Mouse (Mus musculus) lung, postnatal 4 days (tissue): ENCODE data around the gene Cldn20.
A peak's percentile ranks its signal among the peaks of the same experiment; 100 is the strongest.

ENCODE experiments used
- DNase-seq, 2 experiments: peaks; one replicate each; pipeline ENCODE4 v3.0.0; 2021

The Cldn20 gene

DNA sequence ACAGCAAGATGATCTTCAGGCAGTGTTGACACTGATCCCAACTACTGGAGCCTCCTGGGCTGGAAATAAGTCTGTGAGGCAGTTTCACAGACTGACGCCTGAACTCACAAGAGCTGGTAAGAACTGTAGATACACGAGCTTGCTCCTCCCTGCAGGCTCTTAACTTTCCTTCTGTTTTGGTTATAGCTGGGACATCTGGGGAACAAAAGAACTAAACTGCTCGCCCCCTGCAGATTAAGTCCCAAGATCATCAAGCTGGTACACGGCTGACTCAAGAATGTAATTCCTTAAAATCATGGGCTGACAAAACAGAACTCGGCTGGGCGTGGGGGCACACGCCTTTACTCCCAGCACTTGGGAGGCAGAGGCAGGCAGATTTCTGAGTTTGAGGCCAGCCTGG is 1.8 kb upstream of the Cldn20 start:
- DNase-seq = no peak

DNA sequence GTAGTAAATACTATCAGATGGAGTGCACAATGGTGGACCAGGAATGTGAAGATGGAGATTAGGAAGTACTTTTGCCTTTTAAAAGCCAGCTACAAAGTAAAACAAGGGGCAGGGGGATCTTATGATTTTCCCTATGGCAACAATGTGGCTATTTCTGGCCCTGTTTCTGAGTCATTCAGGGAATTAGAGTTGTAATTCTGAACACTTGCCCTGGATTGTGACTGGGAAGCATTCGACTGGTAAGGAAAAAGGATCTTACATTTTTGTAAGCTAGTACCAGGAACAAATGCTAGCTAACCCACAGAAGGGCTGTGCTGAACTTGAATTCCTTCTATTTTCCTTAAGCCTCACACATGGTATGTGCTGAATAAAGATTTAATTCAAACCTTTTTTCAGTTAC is 713 bp upstream of the Cldn20 start:
- DNase-seq = no peak

DNA sequence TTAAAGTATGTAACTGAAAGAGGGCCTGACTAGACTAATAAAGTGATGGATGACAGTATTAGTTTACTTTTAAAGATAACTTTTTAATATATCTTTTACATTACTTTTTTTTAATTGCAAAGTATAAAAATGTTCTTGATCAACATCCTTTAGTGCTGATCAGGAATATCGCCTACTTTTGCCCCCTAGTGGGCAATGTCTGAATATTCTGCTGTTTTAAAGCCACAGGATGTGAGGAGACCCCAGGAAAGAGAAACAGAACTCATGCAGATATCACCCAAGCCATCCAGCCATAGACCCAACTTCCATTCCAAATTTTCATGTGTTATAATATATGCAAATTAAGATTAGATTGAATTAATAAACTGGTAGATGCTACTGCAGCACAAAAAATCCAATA is 1.1 kb downstream of the Cldn20 start:
- no peak for DNase-seq

DNA sequence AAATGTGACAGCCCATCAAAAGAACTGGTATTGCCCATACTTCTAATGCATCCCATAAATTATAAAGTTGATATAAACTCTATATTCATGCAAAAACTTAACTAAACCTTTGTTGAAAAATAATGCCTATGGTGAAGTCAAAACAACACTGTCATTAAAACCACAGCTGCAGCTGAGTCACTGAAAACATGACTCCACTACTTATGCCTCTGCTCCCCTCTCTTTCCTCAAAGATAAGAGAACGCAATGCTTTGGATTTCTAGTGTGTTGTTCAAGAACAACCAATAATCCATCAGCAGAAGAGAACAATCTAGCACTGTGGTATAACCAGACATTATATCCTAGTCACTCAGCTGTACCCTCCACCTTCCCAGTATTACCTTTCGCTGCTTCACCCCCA is 8.0 kb downstream of the Cldn20 start:
- no peak for DNase-seq

DNA sequence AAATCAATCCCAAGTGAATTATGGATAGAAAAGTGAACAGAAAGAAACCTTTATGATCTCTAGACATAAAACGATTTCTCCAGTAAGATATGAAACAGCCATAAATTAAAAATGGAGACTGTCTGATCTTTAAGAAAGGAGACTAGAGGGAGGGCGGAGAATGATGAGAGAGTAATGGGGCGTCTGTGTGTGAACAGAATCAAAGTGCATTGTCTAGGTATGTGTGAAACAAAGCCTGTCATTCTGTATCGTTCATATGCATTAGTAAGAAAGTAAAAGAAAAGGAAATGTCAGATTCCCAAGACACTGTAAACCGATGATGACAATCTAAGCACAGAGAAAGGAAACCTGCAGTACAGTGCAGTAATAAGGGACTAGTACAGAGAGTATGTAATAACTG is 8.7 kb downstream of the Cldn20 start:
- DNase-seq = no peak

DNA sequence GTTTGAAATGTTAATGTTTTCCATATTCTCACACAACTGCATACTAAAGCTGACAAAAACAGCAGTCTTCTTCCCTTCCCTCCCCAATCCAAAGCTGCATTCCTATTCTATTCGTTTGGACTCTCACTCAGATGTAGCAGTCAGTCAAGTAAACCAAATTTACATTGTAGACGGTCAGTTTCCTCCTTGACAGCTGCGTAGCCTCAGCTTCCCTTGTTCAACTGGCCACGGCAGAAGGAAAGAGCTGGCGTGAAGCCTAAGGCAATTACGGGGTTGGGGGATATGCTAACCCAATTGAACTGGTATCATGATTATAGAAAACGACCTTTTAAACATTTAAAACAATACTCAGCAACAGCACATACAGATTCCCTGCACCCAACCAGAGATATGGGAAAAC is 15.4 kb downstream of the Cldn20 start:
- no peak for DNase-seq

DNA sequence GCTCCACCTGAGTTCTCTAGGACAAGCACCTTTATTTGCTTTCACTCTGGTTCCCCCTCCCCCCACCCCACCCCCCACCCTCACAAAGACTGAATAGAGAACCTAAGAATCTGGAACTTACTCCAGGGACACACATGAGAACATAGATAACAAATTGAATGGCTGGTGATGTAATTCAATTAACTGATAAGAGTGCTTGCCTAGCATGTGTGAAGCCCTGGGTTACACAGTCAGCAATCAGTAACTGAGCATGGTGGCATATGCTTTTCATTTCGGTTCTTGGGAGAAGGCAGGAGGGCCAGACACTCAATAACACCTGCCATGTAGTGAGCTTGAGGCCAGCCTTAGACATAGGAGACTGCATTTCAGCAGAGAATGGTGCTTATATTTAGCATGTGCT is 23.9 kb downstream of the Cldn20 start:
- DNase-seq = no peak

DNA sequence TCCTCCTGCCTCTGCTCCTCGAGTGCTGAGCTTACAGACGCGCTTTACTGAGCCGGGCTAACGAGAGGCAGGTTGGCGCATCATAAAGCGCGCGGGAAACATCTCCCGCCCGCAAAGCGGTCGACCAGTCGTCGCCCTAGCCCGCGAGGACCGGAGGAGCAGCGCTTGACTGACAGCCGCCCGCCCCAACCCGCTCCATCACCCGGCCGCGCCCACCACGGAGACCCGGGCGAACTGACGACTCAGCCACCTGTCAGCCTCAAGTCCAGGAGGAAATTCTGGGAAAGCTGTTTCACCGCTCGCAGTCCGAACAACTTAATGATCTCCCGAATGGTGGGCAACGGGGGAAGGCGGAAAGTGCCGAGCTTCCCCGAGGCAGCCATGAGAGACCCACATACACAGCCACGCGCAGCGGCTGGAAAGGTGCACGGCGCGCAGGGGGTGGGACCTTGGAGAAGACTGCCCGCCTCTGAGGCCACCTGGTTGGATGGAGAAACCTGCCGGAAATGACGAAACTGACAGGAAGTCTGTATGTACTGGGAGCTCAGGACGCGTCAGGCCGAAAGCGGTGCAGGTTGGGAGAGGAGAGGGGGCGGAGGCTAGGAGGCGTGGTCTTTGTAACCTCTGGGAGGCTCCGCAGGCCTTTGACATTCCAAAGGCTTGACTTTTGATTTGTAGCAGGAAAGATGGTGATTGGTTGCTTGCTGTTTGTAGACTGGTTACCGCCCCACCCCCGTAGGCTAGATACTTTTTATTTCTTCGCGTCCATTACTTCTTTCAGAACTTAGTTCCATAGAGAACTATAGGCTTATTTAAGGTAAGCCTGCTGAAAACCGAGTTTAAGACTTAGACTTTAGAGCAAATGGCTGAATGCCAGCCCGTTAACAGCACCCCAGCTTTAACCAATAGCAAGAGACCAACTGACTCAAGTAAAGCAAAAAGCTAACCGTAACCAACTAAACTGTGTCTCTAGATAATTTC is 25.3 kb downstream of the Cldn20 start, which contains the start of gene Tfb1m:
TSS of gene Tfb1m (minus strand) at position 451 of the 981 bp plus-strand sequence.
- DNase-seq = peak; percentile 98

DNA sequence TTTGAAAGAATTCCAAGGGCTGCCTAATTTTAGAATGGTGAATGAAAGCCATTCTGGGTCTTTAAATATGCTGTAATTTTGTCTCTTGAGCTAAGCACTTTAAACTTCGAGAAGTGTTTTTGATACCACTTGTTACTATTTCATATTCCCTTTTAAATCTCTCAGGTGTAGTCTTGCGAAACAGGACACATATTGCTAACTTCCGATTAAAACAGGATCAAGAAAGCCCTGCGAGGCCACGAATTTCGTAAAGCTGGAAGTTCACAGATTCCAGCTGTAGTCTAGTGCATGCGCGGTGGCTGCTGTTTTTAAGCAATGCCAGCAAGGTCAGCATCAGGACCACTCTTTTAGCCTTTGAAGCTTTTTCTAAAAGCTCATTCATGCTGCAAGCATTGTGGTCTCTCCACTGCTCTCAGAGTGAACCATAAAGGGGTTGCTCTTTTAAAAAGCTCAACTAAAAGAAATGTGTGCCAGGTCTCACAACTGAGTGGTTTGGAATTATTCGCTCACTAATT is 26.1 kb downstream of the Cldn20 start:
- DNase-seq = peak; percentile 13 to 29

DNA sequence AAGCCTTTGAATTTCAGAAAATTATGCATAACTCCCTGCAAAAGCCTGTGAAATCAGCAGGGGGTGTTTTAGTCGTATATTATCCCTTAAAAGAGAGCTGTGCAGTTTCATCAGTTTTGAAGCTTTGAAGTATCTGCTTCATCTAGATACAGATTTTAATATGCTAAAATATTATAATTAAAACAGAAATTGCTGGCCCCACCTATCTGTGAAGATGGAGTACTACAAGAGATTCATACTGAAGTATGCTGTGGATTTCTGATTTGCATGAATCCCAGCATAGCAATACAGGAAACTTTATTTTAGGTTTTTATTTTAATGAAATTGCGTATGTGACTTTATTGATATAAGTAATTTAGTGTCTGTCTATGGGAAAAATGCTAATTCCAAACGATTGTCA is 28.2 kb downstream of the Cldn20 start:
- no peak for DNase-seq

DNA sequence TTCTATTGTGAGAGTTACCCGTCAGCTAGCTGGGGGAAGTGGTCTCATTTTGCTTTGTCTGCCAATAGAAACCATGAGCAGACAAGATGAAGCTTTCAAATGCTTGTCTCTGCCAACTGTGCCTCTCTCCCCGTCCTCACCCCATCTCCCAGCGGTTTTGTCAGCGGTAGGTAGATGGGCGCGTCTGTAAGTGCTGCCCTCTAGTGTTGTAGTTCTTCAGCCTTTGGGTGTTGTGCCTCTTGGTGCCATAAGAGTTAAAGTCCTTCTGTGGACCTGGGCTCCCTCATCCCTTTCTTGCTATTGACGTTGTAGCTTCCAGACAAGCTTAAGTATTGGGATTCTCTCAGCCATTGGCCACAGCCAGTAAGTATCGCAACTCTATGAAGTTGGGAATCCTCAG is 30.1 kb downstream of the Cldn20 start:
- DNase-seq = peak in 1 of 2 experiments; percentile 11

DNA sequence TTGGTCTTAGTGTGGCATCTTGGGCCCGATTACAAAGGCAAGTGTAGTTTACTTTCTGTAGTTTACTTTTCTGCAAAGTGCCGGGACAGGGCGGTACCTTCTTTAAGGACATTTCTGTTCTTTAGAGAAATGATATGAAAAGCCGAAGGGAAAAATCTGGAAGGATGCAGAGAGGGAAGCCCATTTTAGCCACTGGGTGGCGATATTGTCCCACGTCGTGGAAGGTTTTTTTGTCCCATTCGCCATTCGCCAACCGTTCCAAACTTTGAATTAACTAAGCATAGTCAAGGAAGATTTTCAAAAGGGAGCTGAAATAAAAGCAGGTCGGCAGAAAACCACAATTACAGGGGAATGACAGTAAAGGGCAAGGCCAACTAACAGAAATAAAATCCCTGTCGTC is 38.5 kb downstream of the Cldn20 start:
- DNase-seq = peak; percentile 49 to 76
